Mouse (Mus musculus): ENCODE data around the gene Ctu2.

Ctu2 gene

DNA sequence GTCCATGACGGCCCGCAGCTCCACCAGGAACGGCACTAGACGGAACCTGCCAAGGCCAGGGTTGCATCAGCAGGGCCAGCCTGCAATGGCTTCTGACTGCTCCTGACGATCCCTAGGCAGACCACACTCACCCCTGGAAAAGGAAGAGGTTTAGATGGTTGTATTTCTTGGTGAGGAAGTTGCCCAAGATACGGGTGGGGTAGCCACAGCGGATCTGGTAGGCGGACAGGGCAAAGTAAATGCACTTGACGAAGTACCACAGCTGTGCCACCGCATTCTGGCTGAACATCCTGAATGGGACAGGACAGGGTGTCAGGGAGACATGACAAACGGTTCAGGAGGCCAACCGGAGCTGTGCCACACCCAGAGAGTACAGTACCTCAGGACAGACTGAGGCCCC, 8.9 kb downstream of the Ctu2 start:
- in situ Hi-C loops (cut with MseI, MboI): no loop called here

DNA sequence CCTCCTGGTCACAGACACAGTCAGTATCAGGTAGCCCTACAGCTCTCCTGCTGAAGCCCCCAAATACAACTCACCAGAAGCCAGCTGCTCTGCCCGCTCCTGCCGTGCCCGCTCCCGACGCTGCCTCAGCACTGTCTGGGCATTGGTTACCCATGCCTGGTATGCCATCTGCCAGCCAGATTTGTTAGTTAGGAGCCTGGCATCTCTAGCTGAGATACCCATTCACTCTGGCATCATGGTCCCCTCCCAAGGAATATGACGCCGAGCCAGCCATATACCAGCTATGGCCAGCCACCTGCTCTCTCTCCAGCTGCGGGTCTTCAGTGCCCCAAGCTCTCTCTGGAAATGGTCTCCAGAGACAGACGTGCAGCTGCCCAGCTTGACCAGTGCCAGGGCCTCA, 12.4 kb downstream of the Ctu2 start:
- in situ Hi-C loops (cut with MseI, MboI): no loop called here

DNA sequence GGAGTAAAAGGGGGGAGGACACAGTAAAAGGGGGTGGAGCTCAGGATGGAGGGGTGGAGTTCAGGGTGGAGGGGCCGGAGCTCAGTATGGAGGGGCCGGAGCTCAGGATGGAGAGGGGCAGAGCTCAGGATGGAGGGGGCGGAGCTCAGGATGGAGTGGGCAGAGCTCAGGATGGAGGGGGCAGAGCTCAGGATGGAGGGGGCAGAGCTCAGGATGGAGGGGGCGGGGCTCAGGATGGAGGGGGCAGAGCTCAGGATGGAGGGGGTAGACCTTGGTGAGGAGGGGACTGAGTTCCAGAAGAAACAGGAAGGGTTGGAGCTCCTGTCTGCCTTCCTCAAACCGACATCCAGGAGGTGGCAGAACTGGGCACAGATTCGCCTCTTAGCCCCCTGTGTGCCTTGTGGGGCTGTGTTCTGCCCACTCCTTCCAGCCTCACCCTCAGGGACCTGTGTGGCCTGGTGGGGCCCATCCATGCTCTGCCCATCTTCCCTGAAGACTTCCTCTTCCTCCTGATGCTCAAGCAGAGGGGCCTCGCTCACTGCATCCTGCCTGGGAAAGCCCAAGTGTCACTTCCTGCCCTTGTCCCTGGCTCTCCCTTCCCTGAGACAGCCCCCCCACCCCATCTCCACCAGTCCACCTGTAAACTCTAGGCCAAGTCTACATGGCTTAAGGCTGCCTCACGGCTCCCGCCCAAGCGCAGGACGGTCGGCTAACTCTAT, 21.2 kb downstream of the Ctu2 start:
- in situ Hi-C loops (cut with MseI, MboI): no loop called here

DNA sequence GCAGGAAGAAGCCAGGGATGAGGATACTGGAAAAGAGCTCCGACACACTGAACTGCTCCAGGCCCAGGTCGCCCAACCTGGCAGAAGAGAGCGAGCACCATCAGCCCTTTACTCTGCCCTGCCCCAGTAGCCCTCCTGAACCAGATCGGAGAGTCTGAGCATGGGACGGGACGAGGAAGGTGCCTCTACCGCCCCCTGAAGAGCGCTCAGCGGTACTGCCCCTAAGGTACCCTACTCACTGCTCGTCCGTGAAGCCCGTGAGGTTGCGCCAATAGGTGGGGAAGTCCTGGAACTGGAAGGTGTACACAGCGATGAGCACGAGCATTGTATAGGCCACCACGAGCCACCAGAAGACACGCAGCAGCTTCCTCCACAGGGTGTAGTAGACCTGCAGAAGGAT, 22.0 kb downstream of the Ctu2 start:
- in situ Hi-C loops (cut with MseI, MboI): no loop called here

DNA sequence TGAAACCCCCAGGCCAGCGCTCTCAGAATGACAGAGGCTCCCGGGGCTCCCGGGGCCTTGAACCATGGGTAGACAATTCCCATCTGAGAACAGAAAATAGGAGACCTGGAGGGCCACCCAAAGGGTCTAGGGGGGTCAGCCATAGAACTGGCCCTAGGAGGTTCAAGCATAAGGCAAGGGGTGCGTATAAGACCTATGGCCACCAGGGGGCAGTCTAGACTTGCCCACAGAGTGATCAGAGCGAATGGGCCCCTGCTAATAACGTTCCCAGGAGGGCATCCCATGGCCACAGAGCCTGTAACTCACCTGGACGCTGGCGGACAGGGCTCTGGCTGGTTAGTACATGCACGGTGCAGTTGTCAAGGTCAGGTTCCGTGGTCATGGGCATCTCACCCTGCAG, 24.9 kb downstream of the Ctu2 start:
- in situ Hi-C loops (cut with MseI, MboI): loop anchor here in 1 of 2 experiments (5.0 kb wide), 1 partner anchor 56 kb away; no protein-coding TSS in a partner anchor

DNA sequence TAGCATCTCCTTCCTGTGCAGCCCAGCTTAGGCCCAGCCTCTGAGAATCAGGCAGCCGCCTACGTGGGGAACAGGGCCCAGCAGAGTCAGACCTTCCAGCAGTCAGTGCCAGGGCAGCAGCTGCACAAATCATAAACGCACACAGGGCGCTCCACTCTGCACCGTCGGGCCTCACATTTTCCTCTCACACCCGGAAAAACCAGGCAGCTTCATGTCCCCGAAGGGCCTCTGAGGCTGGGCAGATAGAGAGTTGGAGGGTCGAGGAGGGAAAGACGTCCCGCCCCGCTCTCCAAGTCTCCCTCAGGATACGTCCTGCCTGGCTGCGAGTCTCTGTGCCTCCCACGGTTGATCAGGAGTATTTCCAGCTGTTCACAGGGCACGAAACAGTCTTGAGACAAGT, 35.6 kb downstream of the Ctu2 start:
- in situ Hi-C loops (cut with MseI, MboI): loop anchor here in 1 of 2 experiments (5.0 kb wide), 1 partner anchor 36 kb away; no protein-coding TSS in a partner anchor

DNA sequence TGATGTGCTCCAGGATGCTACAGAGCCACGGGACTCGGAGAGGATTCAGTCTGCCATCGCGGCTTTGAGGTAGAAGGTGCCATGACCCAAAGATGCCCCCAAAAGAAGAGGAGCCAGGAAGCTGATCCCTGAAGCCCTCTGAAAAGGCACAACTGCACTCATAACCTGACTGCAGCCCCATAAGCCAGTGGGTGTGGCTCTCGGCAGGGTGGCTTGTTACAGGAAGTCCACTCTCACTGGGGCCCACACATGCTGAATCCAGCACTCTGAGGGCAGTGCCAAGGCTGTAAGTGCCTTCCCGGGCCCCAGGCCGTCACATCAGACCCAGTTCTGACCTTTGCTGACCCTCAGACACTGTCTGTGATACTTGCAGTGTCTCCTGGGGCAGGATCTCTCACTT, 36.4 kb downstream of the Ctu2 start:
- in situ Hi-C loops (cut with MseI, MboI): loop anchor here in 1 of 2 experiments (5.0 kb wide), 1 partner anchor 35 kb away; no protein-coding TSS in a partner anchor

DNA sequence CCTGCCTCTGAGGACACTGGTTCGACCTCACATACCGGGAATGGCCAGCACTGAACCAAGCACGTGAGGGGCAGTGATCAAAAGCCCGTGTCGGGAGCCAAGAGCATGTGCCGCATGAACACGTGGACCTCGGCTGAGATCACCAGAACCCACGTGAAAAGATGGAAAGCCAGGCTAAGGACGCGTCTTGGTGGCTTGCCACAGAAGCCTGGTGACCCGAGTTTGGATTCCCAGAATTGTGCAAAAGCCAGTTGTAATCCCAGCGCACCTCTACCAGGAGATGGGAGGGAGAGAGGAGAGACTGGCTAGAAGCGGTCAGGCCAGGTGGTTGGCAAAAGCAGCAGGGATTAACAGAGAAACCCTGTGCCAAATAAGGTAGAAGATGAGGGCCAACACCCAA, 39.8 kb downstream of the Ctu2 start:
- in situ Hi-C loops (cut with MseI, MboI): no loop called here

DNA sequence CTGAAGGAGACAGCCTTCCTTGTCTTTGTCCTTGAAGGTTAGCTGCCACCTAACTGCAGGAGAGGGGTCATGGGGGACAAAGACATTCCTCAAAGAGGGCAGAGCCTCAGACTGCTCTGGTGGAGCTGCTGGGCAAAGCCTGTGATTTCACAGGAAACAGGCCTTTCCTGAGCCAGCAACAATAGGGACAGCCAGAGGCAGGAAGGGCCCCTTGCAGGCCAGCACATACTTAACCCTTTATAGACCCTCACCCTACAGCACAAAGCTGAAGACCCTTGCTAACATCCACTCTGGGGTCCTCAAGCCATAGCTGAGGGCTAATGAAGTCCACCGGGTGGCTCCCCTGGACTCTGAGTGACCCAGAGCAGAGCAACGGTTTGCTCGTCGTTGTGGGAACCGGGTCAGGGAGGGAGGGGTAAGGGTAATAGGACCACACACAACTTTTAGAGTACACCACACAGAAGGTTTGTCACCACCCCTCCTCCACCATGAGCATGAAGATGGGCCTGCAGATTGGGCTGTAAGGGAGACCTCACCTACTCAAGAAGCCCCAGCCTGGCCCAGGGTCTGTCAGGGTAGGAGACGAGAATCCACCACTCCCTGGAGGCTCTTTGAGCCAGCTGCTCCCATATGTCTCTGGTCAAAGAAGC, 41.7 kb downstream of the Ctu2 start:
- in situ Hi-C loops (cut with MseI, MboI): no loop called here

DNA sequence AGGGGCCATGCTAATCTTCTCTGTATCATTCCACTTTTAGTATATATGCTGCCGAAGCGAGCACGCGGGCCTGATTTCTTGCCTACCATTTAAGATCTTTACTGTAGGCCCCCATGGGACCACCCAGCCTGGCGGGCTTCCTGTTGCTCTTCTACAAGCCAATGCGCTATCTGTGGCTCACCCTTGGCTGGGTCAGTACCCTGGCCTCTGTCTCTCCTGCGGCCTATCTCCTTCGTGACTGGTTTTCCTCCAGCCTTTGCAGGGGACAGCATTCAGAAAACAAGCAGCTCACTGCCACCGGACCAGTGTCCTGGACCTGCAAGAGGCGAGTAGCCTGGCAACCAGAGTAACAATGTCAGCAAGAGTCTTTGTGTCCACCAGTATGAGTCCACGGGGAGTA, 44.7 kb downstream of the Ctu2 start:
- in situ Hi-C loops (cut with MseI, MboI): no loop called here

DNA sequence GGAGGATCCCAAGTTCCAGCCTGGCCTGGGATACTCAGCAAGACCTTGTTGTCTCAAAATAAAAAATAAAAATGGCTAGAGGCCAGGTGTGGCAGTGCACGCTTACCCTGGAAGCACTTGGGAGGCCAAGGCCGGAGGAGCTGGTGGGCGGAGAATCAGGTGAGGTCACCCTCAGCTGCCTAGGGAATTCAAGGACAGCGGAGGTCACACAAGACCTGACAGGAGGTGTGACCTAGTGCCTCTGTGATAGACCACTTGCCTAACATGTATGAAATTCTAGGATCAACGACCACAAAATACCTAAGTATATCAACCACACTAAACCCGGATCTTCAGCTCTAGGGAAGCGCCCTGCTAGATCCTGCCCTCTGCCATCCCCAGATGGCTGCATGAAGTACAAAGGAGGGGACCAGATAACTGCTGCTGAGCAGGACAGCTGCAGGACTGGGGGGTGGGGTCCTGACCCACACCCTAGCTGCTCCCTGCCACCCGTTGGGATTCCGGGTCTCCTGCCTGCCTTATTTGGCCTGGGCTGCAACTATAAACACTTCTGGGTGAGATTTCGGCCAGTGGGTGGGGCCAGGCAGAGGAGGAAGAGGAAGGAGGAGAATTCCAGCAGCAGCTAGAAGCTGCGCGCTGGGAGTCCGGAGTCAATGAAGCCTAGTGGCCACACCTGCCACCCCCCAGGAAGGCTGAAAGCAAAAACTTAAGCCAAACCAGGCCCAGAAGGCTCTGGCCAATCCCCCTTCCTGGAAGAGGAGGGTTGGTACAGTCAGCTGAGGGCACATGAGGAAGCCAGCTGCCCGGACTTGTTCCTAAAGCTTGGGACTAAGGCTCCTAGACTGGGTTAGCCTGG, 47.1 kb downstream of the Ctu2 start:
- in situ Hi-C loops (cut with MseI, MboI): no loop called here

DNA sequence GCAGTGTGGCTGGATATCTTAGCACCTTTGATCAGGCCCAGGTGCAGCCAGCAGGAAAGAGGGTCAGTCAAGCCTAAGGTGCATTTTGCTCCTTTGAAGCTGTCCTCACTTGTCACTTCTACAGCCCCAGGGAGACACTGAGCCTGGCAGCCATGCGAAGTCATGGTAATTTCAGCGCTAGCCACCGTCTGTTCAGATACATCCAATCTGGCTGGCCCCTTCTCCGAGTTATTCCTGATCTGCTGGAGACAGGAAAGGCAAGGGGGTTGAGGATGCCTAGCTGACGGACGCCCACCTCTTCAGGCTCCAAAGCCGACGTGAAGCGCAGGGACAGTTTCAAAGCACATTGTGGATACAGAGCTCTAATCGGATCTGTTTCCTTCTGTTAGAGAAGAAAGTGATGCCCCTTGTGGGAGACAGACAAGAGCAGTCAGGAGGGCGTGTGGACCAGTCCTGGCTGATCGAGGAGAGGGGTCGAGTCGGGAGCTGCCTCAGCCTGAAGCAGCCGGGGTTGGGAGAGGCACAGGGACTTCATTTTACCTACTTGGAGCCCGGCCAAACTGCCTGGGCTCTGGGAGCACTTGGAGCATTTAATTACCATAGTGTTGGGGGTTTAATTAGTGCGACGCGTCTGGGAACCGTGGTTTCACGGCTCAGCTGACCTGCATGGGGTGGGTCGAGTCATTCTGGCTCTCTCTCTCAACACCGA, 47.9 kb downstream of the Ctu2 start:
- in situ Hi-C loops (cut with MseI, MboI): no loop called here

DNA sequence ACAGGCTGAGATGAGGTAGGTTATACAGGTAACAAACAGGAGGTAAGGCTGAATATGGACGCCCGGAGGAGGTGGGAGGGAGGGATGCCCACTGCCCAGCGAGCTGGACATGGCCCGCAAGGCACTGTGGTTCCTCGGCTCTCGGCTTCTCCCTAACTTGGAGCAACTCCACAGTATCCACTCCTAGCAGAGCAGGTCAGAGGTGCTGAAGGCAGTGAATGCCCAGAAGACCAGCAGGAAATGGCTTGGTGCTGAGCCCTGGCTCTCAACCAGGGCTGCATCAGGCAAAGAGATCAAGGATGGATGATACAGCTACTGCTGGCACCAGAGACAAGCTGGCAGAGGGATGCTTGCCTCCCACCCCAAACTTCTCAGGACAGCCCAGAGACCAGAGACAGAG, 48.6 kb downstream of the Ctu2 start:
- in situ Hi-C loops (cut with MseI, MboI): no loop called here

DNA sequence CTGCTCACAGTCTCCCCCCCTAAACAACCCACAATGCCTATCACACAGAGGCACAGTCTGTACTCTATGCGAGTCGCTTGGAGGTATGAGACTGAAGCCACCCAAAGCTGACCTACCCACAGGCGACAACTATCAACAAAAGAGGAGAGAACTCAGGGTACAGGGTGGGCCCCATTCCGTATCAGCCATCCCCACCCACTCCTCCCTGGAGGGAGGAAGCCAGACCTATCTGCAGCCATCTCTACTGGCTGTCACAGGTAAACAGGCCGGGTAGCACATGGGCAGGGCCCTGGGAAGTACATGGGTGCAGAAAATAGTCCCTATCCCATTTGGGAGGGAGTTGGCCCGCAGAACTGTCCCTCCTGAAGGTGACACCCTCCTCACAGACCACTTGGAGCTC, 49.1 kb downstream of the Ctu2 start:
- in situ Hi-C loops (cut with MseI, MboI): no loop called here

DNA sequence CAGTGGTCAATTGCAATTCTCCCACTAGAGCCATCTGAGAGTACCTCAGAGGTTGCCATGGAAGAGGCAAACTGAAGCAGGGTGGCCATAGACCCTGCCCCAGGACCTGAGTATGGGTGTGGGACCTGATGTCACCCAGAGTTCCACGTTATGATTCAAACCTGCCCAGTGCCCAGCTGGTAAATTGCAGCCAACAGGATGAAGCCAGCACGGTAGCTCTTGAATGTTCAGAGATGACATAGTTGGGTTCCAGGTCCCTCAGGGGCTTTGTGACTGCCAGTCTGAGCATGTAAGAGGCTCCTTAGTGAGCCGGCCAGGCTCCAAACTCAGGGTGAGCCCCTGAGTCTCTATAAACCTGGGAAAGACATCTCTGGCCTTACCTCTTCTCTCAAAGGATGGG, 50.1 kb downstream of the Ctu2 start:
- in situ Hi-C loops (cut with MseI, MboI): no loop called here

DNA sequence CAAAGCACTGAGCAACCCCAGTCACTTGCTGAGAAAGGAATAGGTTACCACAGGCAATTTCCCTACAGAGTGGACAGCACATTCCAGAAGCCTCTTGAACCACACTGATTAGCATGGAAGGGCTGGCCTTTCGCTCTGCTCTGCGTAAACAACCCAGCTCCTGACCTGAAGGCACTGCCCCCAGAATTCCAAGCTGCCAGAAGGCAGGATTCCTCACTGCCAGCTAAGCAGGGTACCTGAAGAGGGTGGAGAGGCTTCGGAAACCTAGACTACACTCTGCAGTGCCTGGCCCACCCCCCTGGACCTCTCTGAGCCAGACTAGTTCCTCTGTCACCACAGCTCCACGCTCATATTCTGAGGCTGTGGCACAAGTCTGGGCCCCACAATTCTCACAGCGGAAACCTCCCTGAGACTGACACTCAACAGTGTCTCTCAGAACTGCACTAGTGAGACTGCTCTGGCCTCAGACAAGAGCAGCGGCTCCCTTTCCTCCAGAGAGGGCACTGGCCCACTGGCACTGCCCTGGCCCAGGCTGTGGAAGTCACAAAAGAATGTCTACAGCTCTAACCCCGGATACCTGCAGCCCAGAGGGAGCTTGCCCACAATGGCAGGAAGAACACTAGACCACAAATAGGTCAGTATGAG, 50.7 kb downstream of the Ctu2 start:
- in situ Hi-C loops (cut with MseI, MboI): no loop called here

DNA sequence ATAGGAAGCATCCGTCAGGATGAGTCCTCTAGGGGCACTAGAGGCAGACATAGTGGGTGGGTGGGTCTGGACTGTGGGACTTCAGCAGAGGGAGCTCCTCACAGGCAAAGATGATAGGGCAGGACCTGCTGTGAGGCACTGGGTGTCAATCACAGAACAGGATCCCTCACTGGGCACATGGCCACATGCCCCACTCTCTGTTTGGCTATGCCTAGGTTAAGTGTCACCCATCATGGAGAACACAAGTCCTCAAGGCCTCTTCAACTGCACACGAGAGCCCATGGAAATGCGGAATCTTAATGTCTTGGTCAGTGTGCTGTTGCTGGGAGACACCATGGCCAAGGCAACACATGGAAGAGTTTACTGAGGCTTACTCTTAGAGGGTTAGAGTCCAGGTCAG, 52.0 kb downstream of the Ctu2 start:
- in situ Hi-C loops (cut with MseI, MboI): no loop called here

DNA sequence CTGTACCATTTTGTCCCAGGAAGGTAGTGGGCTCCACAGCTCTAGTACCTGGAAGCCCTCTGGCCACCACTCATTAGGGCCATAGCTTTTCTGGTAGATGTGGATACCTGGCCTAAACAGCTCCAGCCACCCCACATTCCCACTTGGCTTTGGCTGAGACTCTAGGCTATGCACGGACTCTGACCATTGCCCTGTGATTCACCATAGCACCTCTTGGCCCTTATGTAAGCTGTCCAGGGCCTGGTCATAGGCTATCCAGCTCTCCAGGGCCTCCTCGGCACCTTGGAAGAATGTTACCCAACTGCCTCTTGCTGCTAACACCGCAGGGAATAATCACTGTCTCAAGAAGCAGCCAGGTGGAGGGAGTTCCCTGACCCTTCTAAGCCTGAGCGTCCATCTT, 53.2 kb downstream of the Ctu2 start:
- in situ Hi-C loops (cut with MseI, MboI): no loop called here

DNA sequence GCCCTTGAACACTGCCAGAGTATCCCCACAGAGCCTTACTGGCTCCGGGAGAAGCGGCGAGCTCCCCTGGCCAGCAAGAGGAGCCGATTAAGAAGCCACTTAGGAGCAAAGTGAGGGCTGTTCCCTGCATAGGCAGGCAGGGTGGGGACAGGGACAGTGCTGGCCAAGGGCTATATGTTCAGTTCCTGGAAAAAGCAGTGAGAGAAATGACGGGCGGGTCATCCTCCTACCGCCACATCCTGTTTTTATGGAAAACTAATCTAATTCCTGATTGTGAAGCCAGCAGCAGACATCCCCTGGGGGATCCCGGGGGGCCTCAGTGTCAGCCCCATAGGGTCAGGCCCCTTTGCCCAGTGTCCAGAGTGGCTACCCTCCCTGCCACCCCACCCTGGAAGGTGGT, 55.4 kb downstream of the Ctu2 start:
- in situ Hi-C loops (cut with MseI, MboI): no loop called here
